Mouse (Mus musculus) kidney, adult 2 months (tissue): Measurements from ENCODE around the gene Ikzf2.

ENCODE experiments used
- CTCF ChIP-seq: fragments of 200-500 bp; conservative IDR thresholded peaks from 2 replicates; pipeline ENCODE4 v1.5.1; 2011; ENCODE audit warnings: low read depth, mild to moderate bottlenecking, control low read depth, low read length, moderate library complexity, mixed read lengths; ENCODE audit not compliant: insufficient read depth, insufficient read length
- POLR2A ChIP-seq: fragments of 200-500 bp; IDR thresholded peaks from one replicate; pipeline ENCODE4 v1.6.1; 2011; ENCODE audit warnings: low read depth, low read length, control low read depth

DNA sequence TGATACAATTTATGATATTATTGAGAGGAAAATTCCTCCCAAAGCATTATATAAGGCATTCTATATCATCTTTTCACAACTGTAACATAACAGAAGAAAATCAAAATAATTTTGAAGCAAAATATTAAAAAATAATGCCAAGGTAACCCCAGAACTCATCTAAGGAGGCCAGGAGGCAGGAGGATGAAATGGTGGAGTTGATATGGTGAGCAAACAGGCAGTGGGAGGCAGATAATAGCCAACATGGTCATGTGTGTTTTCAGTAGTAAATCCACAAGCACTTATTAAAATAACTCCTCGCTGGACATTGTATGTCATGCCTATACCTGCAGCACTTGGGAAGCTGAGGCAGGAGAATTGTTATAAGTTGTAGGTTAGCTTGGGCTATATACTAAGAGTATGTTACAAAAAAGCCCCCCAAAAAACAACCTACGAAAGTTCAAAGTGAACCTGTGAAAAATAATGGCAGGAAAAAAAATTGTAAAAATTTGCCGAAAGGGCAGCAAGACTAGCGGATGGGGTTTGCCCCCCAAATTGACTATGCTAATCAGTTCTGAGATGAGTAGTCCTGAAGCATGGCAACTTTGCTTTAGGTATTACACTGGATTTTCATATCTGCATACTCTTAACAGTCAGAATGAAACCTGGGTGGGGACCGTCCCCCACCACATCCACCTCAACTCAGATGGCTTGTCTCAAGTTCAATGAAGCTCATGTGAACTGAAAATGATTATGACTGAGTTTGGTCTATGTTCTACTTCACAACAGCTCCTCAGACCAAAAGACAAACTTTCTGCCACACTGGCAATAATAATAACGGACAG, 143.1 kb downstream of the Ikzf2 start:
- TF ChIP-seq CTCF: no peak
- TF ChIP-seq POLR2A: no peak
